Mouse (Mus musculus) brain, embryonic 14.5 days (tissue): ENCODE results near the gene Dapk2.

Experiments
- CTCF ChIP-seq: fragments of 200-500 bp; IDR thresholded peaks from 2 replicates; pipeline ENCODE4 v1.5.1; 2012; ENCODE audit warnings: inconsistent platforms, mild to moderate bottlenecking, moderate library complexity, borderline replicate concordance; ENCODE audit not compliant: insufficient read depth, insufficient read length; ENCODE audit errors: extremely low read depth
- POLR2A ChIP-seq: fragments of 200-500 bp; IDR thresholded peaks from 2 replicates; pipeline ENCODE4 v1.6.1; 2012; ENCODE audit warnings: mild to moderate bottlenecking, inconsistent platforms, borderline replicate concordance; ENCODE audit not compliant: poor library complexity, insufficient read depth, insufficient read length, severe bottlenecking; ENCODE audit errors: extremely low read depth

GRCm38 (mm10) chr9:66135967-66136366, 22.1 kb upstream of the Dapk2 start:
- TF ChIP-seq CTCF (peak; percentile 50; the same call in 1 of the 2 replicates), POLR2A (no peak)
